Mouse (Mus musculus): ENCODE data around the gene Gnb1.

Gene Gnb1

DNA sequence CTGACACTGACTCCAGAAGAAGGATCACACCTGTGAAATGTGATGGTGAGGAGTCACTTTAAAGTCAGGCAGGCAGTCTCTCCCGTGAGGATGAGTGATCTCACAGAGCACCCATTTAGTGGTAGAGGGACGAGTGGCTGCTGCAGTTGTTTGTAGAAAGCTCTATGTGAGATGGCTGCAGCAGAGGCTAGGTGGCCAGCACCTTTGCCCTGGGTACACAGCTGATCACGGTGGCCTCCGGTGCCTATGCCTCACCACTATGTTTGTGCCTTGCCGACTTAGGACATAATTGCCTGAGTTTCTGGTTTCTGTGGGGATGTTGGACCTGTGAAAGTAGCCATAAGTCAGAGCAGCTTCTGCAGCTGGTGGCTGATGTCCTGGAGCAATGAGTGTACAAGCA is 86.6 kb downstream of the Gnb1 start:
- no peak for DNase-seq (ENCODE audit: low spot score in 2 of 2)

DNA sequence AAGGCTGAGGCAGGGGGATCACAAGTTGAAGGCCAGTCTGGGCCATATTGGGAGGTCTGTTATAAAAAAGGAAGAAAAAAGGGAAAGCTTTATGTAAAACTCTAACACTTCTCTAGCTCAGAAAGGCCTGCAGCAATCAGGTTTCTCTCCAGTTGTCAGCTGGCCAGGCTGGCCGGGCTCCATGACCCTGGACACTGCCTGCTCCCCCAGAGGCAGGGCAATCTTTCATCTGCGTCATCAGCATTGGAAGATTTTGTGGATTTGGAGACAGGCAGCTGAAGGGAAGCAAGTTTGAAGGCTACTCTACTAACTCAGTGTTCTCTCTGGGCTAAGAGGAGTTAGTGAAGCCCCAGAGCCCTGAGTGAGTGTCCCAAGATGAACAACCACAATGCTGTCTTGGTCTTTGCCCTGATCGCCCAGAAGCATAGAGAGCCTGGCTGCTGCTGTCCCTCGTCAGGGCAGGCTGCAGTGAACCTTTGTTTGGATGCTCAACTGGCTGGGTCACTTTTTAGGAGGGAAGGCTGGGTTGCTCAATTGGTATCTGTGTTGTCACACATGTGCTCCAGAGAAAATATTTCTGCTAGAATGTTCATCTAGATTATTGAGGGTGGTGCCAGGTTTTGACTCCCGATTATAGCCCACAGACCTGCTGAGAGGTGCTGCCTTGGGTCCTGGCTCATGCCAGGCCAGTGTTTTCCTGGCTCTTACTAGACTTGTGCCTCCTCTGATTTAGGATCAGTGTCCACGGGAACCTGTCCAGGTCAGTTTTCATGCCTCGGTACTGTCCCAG is 87.4 kb downstream of the Gnb1 start:
- DNase-seq (ENCODE audit: low spot score in 2 of 2) = no peak

DNA sequence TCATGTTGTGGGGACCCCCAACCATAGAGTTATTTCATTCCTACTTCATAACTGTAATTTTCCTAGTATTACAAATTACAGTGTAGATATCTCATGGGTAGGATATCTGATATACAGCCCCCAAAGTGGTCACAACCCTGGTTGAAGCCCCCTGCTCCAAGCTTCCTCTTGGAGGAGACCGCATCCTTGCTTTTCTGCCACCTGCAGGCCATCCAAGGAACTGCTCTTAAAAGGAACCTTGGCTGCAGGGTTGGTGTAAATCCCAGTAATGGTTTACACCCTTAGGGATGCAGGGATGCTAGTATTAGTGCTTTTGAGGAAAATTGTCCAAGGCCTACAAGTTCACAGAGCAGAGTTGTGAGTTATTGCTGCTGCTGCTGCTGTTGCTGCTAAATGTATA is 89.3 kb downstream of the Gnb1 start:
- DNase-seq (ENCODE audit: low spot score in 2 of 2) = peak; percentile 57 to 61

DNA sequence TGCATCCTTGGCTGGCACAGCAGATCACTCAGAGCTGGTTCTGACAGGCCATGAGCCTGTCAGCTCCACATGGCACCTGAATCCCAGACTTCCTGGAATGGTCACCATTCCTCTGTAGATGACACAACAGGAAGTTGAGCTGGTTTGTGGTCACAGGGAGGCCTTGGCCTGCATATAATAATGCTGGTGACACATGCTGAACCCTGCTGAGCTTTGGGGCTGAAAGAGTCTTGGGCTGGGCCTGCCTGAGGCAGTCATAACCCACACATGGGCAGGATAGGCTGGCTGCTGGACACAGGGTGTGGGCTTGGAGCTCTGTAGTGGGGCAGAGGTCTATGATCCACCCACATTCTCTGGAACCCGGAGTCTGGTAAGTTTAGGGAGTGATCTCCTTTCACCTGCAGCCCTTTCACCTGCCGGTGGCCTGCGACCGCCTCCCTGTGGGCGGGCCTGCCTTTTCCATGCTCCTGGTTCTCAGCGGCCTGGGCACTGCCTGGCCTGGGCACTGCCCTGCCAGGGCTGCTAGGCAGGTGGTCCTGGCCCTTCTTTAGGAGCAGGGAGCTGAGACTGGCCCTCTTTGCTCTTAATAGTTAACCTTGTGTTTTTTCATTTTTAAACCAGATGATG is 91.2 kb downstream of the Gnb1 start:
- no peak for DNase-seq (ENCODE audit: low spot score in 2 of 2)

DNA sequence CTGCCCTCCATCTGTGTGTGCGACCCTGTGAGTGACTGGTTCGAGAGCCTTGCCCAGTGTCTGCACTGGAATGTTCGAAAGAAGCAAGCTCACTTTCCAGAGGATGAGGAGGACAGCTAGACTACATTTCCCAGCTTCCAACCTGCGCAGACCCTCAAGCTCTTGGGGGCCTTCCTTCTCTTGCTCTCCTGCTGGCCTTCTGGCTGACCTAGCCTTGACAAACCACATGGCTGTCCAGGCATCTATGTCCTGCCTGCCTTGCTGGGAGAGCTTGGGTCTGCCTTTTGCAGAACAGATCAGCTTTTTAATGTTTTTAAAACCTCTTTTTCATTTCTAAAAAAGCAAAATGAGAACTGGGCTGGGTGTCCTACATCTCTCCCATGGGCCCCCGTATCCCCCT is 98.2 kb downstream of the Gnb1 start:
- no peak for DNase-seq (ENCODE audit: low spot score in 2 of 2)

DNA sequence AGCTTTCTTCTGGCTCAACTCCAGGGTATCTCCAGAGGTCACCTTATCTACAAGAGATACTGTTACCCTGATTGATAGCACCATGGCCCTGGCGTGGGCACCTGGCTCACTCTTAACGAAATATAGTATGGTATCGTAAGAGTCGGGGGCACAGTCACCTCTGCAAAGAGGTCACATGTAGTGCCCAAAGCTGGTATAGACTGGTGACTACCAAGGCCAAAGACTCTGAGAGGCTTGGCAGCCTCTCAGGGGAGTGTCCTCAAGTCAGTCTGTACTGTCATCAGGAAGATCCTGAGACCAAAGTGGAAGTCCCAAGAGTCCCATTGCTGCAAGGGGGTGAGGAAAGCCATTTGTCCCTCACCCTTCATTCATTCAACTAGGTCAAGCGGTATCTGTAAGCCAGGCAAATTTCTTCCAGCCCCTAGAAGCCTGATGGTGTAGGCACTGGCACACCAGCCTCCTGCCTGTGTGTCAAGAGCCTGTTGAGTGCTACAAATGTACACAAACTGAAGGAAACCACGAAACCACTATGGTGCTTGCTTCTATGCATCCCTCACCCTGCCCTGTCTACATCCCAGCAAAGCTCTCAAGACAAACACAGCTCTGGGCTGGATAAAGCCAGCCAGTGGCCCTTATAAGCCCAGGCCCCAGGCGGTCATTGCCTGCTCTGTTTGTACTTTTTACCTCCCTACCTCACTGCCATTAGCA is 100.0 kb downstream of the Gnb1 start:
- DNase-seq (ENCODE audit: low spot score in 2 of 2) = no peak

DNA sequence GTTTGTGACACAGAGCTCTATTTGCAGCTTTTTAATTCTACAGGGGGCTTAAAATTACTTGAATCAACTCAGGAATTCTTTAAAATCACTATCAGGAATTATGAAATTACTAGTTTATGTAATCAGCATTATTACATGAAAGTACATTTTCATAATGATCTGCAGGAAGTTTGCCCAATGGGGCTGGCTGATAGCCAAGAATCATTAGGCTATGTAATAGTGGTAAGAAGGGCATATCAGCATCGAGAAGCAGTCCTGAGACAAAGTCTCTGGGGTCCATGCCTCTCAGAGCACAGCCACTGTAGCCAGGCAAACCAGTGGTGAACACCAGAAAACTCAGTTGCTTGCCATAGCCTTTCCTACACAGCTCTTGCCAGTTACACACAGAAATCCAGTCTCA is 102.6 kb downstream of the Gnb1 start:
- no peak for DNase-seq (ENCODE audit: low spot score in 2 of 2)

DNA sequence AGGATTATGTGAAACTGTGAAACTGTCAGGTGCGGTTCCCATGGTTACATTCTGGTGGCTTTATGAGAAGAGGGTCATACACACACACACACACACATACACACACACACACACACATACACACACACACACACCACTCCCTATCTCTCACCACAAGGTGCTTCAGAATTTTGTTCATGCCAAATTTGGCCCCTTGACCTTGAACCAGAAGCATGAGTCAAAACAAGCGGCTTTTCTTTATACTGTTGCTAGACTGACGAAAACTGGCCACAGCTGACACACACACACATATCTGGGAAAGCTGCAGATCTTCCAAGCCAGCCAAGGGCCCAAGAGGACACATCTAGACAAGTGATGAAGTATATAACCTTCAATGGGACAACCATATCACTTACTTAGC is 104.6 kb downstream of the Gnb1 start:
- DNase-seq (ENCODE audit: low spot score in 2 of 2) = no peak

DNA sequence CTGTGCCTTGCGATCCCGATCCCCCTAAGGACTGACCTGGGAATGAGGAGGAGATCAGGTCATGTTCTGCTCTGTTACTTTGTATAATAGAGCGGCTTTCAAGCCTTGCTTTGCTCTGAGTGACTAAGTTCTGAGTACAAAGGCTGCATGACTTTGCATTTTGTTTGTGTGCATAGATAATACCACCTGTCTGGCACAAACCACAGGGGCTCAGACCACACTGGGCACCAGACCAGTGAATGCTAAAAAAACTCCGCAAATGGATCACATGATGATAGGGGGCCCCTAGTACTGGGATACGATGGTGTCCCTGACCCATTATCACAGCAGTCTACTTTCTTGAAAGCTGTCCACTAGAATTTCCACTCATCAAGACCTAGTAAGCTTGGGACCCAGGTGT is 105.4 kb downstream of the Gnb1 start:
- DNase-seq (ENCODE audit: low spot score in 2 of 2) = no peak

DNA sequence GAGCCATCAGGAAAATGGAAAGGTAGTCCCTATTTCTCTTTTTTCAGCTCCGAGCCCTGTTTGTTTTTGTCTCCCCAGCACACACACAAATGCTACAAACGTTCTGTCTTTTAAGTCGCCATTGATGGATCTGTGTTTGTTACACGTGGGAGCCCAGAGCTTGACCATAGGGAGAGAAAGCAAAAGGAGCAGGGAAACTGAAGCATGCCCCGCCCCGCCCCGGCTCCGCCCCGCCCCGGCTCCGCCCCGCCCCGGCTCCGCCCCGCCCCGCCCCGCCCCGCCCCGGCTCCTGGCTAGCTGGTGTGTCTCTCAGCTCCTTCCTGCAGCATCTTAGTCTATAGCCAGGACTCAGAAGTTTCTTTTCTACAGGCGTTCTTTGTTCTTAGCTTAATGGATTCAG is 107.4 kb downstream of the Gnb1 start:
- DNase-seq (ENCODE audit: low spot score in 2 of 2) = no peak

DNA sequence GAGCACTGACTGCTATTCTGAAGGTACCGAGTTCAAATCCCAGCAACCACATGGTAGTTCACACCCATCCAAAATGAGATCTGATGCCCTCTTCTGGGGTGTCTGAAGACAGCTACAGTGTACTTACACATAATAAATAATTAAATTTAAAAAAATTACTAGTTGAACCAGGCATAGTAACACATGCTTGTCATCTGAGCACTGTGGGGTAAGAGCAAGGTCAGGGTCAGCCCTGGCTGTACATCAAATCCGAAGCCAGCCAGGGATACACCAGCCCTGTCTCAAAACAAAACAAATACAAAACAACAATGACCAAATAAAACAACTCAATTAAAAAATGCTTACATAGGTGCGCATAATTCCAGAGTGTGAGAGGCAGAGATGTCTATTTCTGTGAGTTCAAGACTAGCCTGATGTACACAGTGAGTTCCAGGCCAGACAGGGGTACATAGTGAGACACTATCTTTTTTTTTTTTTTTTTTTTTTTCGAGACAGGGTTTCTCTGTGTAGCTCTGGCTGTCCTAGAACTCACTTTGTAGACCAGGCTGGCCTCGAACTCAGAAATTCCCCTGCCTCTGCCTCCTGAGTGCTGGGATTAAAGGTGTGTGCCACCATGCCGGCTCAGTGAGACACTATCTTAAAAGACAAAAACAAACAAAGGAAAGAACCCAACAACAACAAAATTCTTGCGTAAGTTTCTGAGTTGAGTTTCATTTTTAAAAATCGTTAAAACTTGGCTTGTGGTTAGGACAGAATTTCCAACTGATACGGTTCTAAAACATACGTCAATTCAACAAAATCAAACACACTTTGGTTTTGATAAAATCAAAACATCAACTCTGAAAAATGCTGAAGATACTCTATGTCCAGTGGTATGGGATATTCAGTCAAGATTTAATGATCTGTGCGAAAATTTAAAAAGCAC is 109.0 kb downstream of the Gnb1 start:
- no peak for DNase-seq (ENCODE audit: low spot score in 2 of 2)

DNA sequence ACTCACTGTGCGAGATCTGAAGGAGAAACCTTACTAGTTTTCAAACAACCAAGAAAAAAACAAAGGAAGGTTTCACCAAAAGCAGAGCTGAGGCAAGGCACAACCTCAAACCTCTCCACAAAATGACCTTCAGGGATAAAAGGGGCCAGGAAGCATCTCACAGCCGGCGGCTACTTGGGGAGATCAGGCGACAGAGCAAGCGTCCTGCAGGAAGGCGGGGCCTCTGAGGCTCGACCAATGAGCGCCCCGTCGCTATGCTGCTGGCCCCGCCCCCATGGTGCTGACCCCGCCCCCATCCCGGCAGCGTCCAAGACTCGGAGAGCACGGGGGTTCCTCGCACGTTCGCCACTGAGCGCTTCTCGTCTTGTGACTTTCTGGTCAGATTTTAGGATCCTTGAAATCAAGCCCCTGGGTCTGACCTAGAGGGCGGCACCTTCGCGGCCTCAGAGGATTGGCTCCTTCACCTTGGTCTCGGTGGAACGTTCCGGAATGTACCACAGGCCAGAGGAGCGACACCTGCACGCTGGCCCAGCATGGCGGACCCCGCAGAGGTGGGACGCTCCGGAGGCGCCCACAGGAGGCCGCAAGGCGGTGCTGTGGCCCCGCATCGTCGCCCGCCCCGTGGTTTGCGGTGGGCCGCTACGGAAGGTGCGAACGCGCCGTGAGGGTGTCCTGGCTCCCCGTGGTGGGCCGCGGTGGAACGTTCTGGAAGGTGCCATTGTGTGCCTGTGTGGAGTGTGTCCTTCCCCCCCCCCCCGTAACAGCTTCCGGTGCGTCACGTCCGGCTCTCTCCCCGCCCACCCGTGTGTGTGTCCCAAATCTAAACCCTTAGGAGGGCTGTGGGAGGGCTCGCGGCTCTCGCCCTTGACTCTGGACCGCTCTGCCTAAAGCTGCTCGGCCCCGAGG is 110.2 kb downstream of the Gnb1 start, which contains the start of gene Slc35e2:
Gene Slc35e2 (plus strand): TSS at position 326 of the 906 bp plus-strand sequence.
- DNase-seq (ENCODE audit: low spot score in 2 of 2) = peak; percentile 95 to 97

DNA sequence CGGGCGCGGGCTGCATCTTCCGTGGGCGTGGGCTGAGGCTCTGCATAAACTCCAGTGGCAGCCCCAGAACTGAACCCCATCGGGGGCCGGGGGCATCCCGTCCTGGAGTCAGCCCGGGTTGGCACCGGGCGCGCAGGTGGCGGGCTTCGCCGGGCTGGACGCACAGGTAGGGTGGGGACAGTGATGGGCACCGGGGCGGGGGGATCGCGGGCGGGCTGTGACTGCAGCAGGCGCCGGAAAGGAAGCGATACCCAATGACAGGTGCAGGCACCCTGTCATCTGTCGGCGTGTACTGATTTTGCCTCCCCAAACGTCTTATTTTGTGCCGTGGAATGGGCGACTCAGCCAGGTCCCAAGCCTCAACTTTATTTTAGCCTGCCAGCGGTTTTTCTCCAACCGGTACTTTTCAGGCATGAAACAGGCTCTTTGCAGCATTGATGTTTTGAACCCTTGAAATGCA is 110.9 kb downstream of the Gnb1 start:
- no peak for DNase-seq (ENCODE audit: low spot score in 2 of 2)

DNA sequence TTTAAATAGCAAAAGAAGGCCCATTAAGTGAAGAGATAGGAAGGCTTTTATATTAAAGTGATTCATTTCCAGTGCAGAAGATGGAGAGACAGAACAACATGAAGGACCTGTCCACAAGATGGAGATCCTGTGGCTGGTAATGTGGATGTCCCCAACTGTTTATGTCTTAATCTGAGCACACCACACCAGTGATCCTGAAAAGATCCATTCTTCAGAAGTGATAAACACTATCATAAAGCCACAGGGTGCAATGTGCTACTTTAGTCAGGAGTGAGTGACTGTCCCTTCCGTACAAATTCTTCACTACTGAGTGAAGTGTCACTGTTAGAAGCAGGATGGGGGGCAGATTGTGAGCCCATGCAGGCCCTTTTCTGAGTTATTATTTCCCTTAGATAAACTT is 111.6 kb downstream of the Gnb1 start:
- no peak for DNase-seq (ENCODE audit: low spot score in 2 of 2)

DNA sequence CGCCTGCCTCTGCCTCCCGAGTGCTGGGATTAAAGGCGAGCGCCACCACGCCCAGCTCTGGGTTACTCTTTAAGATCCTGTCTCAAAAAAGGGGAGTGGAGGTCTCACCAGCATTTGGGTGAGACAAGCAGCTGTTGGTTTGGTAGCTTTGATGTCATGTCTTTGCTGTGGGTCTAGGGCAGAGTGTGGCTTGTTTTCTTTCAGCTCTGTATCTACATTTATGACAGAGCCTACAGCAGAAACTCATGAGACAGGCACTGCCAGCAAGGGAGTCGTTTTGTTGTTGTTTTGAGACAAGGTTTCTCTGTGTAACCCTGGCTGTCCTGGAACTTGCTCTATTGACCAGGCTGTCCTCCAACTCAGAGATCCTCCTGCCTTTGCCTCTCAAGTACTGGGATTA is 112.6 kb downstream of the Gnb1 start:
- no peak for DNase-seq (ENCODE audit: low spot score in 2 of 2)

DNA sequence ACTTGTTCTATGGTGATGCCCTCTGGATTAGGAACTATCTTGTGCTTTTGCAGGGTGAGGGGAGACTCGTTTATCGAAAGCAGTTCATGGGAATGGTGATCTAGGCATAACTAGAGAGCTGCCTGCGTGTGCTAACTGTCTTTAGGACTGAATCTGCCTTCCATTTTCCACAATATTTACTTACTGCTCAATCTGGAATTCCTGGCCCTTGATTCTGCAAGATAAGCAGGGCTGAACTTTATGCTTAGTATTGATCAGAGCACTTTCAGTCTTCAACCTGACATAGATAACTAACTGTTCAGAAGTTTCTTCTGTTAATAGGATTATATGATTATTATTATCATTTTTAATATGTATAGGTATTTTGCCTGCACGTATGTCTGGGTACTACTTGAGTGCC is 114.0 kb downstream of the Gnb1 start:
- no peak for DNase-seq (ENCODE audit: low spot score in 2 of 2)

DNA sequence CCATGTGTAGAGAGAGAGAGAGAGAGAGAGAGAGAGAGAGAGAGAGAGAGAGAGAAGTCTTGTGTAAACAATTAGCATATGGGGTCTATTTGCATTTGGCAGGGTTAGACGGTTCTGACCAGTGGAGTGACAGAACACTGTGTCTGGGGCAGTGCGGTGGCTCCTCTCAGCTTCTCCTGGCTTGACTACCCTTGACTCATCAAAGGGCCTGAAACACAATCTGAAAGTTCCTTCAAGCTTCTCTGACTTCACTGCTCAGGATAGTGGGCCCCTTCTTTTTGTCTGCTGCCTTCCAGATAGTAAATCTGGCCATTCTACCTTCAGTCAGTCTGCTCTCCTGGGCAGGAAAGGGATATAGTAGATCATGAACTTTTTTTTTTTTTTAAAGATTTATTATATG is 115.7 kb downstream of the Gnb1 start:
- DNase-seq (ENCODE audit: low spot score in 2 of 2) = no peak
